Mouse (Mus musculus): ENCODE results near the gene Abcf1.

- no peak for TF ChIP-seq POLR2A (IDR thresholded peaks at IDR 0.05; ENCODE audit: low read depth, low read length)
- TF ChIP-seq CTCF (IDR thresholded peaks at IDR 0.05; ENCODE audit: borderline replicate concordance, insufficient read depth, low read length), result no peak
These were observed 38.9 kb downstream of the Abcf1 start for GRCm38 (mm10) chr17:35930627-35931026.
